Mouse (Mus musculus) embryonic facial prominence, embryonic 12.5 days (tissue): ENCODE measurements at regions not wholly inside any gene's neighbourhood (a gene's known extent, or its start where the extent isn't known, plus 50 kb on each side); places are given as distances from the start of the nearest gene placed in this dataset.

Experiments
- ATAC-seq: fragments of 200-750 bp; cut with Nextera tagmentation; 2 replicates; pipeline ENCODE4 v1.8.0; 2017; ENCODE audit not compliant: insufficient number of reproducible peaks, insufficient read depth, low FRiP score, low TSS enrichment
- H3K27ac ChIP-seq: fragments of 300-500 bp; sonication (generic); 2 replicates; pipeline ENCODE4 v1.5.1; 2016; ENCODE audit warnings: mild to moderate bottlenecking
- H3K27me3 ChIP-seq: fragments of 300-500 bp; sonication (generic); 2 replicates; pipeline ENCODE4 v1.6.1; 2016; ENCODE audit warnings: mild to moderate bottlenecking, moderate library complexity
- H3K36me3 ChIP-seq: fragments of 300-500 bp; sonication (generic); 2 replicates; pipeline ENCODE4 v1.6.1; 2016; ENCODE audit warnings: mild to moderate bottlenecking
- H3K4me1 ChIP-seq: fragments of 300-500 bp; sonication (generic); 2 replicates; pipeline ENCODE4 v1.6.1; 2016
- H3K4me2 ChIP-seq: fragments of 300-500 bp; sonication (generic); replicated peaks from 2 replicates; pipeline ENCODE4 v1.6.1; 2016; ENCODE audit warnings: mild to moderate bottlenecking, moderate library complexity
- H3K4me3 ChIP-seq: fragments of 300-500 bp; sonication (generic); 2 replicates; pipeline ENCODE4 v1.5.1; 2016; ENCODE audit warnings: mild to moderate bottlenecking
- H3K9ac ChIP-seq: fragments of 300-500 bp; sonication (generic); 2 replicates; pipeline ENCODE4 v1.6.1; 2016; ENCODE audit warnings: mild to moderate bottlenecking, moderate library complexity
- H3K9me3 ChIP-seq: fragments of 300-500 bp; sonication (generic); 2 replicates; pipeline ENCODE4 v1.6.1; 2016; ENCODE audit warnings: mild to moderate bottlenecking, moderate library complexity
- WGBS: fragments of 180-500 bp; shearing (Covaris S2); methylation state at CpG from one replicate; pipeline ENCODE4 v1.1.7; 2016; 5-methylcytosine and 5-hydroxymethylcytosine counted together

DNA sequence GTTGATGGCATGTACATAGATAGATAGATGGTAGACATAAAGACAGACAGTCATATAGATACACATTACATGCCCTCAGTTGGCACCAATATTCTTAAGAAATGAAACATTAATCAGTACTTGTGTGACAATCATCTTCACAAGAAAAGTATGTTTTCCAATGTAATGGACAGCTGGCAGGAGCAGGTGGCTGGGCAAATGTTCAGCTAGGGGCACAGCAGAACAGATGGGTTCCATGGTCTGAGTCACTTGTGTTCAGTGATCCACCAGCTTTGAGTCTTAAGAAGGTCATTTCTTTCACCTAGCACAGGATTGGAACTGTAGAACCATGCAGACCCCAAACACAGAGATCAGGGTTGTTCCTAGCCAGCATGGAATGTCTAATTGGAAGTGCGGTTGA is 2631.2 kb upstream of the 5930422O12Rik start:
- 96% methylated on average over 1 of the region's 1 CpGs for WGBS
- no peaks in the 10 kb centered on the region for H3K9me3 ChIP-seq

GRCm38 (mm10) chr8:30817028-30817427 is 2611.5 kb upstream of the 5930422O12Rik start:
- WGBS = 94% methylated on average over 5 of the region's 5 CpGs
- Histone ChIP-seq H3K4me2 (no peak overlapping the region), H3K9me3 (no peaks in the 10 kb centered on the region), H3K36me3 (no peaks in the 10 kb centered on the region), H3K27me3 (no peaks in the 10 kb centered on the region), H3K4me1 (no peaks in the 10 kb centered on the region), H3K4me3 (no peak overlapping the region), H3K27ac (no peak overlapping the region), H3K9ac (no peak overlapping the region)
- ATAC-seq = no peak

More for the DNA sequence above, 2631.2 kb upstream of the 5930422O12Rik start:
- Histone ChIP-seq H3K27me3 (no peaks in the 10 kb centered on the region), H3K4me2 (no peak overlapping the region), H3K4me1 (no peaks in the 10 kb centered on the region), H3K36me3 (no peaks in the 10 kb centered on the region), H3K27ac (no peak overlapping the region), H3K9ac (no peak overlapping the region), H3K4me3 (no peak overlapping the region)
- no peak for ATAC-seq

DNA sequence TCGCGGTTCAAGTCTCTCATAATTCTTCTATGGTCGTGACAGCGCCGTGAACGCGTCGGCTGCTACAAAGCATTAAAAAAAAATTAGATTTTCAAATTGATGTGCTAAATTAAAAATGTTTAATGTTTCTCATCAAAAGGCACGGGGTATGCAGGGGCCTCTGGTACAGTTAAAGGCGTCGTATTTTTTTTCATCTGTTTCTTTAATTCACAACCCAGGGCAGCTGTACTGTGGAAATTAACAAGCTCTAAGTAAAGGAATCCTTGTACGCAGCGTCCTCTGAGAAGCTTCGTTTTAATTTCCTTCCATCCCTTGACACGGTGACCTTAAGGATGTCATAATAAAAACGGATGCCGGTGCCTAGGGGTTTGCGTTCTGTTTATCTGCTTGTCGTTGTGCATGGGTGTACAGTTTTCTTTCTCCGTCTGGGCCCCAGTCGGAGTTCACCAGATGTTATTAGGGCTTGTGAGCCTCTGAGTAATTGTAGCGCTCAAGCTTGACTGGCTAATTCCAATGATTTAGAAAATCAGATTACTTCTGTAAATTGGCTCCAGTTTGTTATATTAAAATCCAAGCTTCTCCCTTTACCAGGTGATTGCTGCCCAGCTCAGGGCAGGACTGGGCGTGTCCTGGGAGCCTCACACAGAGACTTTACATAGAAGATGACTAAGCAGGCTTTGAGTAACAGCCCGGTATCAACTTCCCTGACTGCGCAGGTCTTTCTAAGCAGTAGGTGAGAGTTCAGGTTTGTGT is 2605.5 kb upstream of the 5930422O12Rik start:
- Histone ChIP-seq H3K27me3 (no peaks in the 10 kb centered on the region), H3K4me1 (peaks cover 6% of the 10 kb centered on the region; the same call in 1 of the 2 replicates), H3K9me3 (no peaks in the 10 kb centered on the region), H3K27ac (no peak overlapping the region), H3K36me3 (no peaks in the 10 kb centered on the region), H3K4me2 (peak overlapping the region; percentile 19; the same call in 1 of the 2 replicates), H3K9ac (no peak overlapping the region), H3K4me3 (no peak overlapping the region)
- 46% methylated on average over 25 of the region's 25 CpGs for WGBS
- peak; percentile 56; the same call in 1 of the 2 replicates for ATAC-seq

GRCm38 (mm10) chr8:30823588-30823938 is 2604.9 kb upstream of the 5930422O12Rik start:
- ATAC-seq = no peak
- 88% methylated on average over 11 of the region's 11 CpGs for WGBS

DNA sequence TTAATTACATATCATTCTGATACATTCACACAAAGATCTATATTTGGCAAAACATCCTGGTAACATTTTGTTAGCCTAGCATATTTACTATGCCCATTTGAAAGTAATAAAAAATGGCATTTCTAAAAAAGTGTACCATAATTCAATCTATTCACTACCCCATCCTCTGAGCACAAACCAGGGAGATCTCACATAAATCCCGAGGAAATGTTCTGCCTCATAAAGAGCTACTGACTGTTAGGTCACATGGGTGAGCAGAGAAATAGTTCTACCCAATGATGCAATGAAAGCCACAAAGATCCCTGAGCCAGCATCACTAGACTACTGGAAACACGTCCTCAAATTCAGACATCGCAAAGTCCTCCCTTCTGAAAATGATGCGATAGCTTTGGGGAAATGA is 2602.5 kb upstream of the 5930422O12Rik start:
- H3K27ac ChIP-seq = no peak overlapping the region
- H3K36me3 ChIP-seq = no peaks in the 10 kb centered on the region
- no peaks in the 10 kb centered on the region for H3K9me3 ChIP-seq
- WGBS = 83% methylated on average over 4 of the region's 4 CpGs
- no peak for ATAC-seq
- H3K4me3 ChIP-seq = no peak overlapping the region
- H3K4me1 ChIP-seq = peaks cover 6% of the 10 kb centered on the region; the same call in 1 of the 2 replicates
- no peak overlapping the region for H3K4me2 ChIP-seq
- no peaks in the 10 kb centered on the region for H3K27me3 ChIP-seq
- no peak overlapping the region for H3K9ac ChIP-seq

More at GRCm38 (mm10) chr8:30823588-30823938, 2604.9 kb upstream of the 5930422O12Rik start:
- H3K4me2 ChIP-seq = no peak overlapping the region; the same call in 1 of the 2 replicates
- H3K36me3 ChIP-seq = no peaks in the 10 kb centered on the region
- no peaks in the 10 kb centered on the region for H3K9me3 ChIP-seq
- H3K9ac ChIP-seq = no peak overlapping the region
- H3K27ac ChIP-seq = no peak overlapping the region
- H3K27me3 ChIP-seq = no peaks in the 10 kb centered on the region
- peaks cover 6% of the 10 kb centered on the region; the same call in 1 of the 2 replicates for H3K4me1 ChIP-seq
- no peak overlapping the region for H3K4me3 ChIP-seq

- H3K36me3 ChIP-seq = no peaks in the 10 kb centered on the region
- H3K27me3 ChIP-seq = no peaks in the 10 kb centered on the region
- no peak for ATAC-seq
- no peak overlapping the region for H3K27ac ChIP-seq
- H3K4me3 ChIP-seq = no peak overlapping the region
- H3K4me1 ChIP-seq = no peaks in the 10 kb centered on the region
- H3K4me2 ChIP-seq = no peak overlapping the region
- no peaks in the 10 kb centered on the region for H3K9me3 ChIP-seq
- no peak overlapping the region for H3K9ac ChIP-seq
- WGBS = 86% methylated on average over 8 of the region's 8 CpGs
Measured at GRCm38 (mm10) chr8:30838056-30838455, 2590.5 kb upstream of the 5930422O12Rik start.

GRCm38 (mm10) chr8:30840064-30840463 is 2588.4 kb upstream of the 5930422O12Rik start:
- H3K4me2 ChIP-seq = no peak overlapping the region
- no peak overlapping the region for H3K27ac ChIP-seq
- WGBS = 35% methylated on average over 8 of the region's 8 CpGs
- no peaks in the 10 kb centered on the region for H3K9me3 ChIP-seq
- no peaks in the 10 kb centered on the region for H3K36me3 ChIP-seq
- 0 out of 2 replicates have a peak, but pooled peaks have one; percentile 28 for ATAC-seq
- H3K9ac ChIP-seq = no peak overlapping the region
- H3K27me3 ChIP-seq = no peaks in the 10 kb centered on the region
- no peak overlapping the region for H3K4me3 ChIP-seq
- H3K4me1 ChIP-seq = no peaks in the 10 kb centered on the region

DNA sequence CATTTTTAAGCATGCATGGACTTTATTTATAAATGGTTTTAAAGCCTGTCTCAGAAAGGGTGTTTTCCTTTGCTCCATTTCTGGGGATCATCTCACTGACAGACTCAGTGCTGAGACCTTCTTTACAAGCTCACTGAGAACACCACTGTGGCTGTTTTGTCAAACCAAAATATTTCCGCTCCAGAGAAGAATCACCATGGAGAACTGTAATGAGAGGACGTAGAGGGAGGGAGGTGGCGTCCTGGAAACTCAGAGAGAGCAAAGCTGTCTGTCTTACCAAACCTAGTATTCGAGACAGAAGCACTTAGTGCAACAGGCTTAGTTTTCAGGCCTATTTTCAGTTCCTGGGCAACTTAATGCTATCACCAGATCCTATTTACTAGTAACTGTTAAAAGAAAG is 2565.5 kb upstream of the 5930422O12Rik start:
- ATAC-seq = no peak
- H3K4me3 ChIP-seq = no peak overlapping the region
- no peaks in the 10 kb centered on the region for H3K36me3 ChIP-seq
- no peak overlapping the region for H3K4me2 ChIP-seq
- no peaks in the 10 kb centered on the region for H3K9me3 ChIP-seq
- 50% methylated on average over 4 of the region's 4 CpGs for WGBS
- H3K4me1 ChIP-seq = no peaks in the 10 kb centered on the region
- no peak overlapping the region for H3K9ac ChIP-seq
- H3K27ac ChIP-seq = no peak overlapping the region
- H3K27me3 ChIP-seq = no peaks in the 10 kb centered on the region

- no peak overlapping the region for H3K9ac ChIP-seq
- no peaks in the 10 kb centered on the region for H3K27me3 ChIP-seq
- WGBS = 91% methylated on average over 11 of the region's 11 CpGs
- no peaks in the 10 kb centered on the region for H3K36me3 ChIP-seq
- no peak overlapping the region for H3K27ac ChIP-seq
- no peaks in the 10 kb centered on the region for H3K4me1 ChIP-seq
- no peak for ATAC-seq
- H3K4me2 ChIP-seq = no peak overlapping the region
- no peaks in the 10 kb centered on the region for H3K9me3 ChIP-seq
- no peak overlapping the region for H3K4me3 ChIP-seq
Measured at GRCm38 (mm10) chr8:30906044-30906695, 2522.3 kb upstream of the 5930422O12Rik start.

- Histone ChIP-seq H3K9ac (no peak overlapping the region), H3K9me3 (no peaks in the 10 kb centered on the region), H3K36me3 (no peaks in the 10 kb centered on the region), H3K27me3 (no peaks in the 10 kb centered on the region), H3K4me2 (no peak overlapping the region), H3K27ac (no peak overlapping the region), H3K4me1 (peaks cover 7% of the 10 kb centered on the region), H3K4me3 (no peak overlapping the region)
- 83% methylated on average over 5 of the region's 5 CpGs for WGBS
- ATAC-seq = no peak
Measured at GRCm38 (mm10) chr8:30913664-30914063, 2514.8 kb upstream of the 5930422O12Rik start.

GRCm38 (mm10) chr8:30915127-30915526 is 2513.4 kb upstream of the 5930422O12Rik start:
- no peak for ATAC-seq
- Histone ChIP-seq H3K27me3 (no peaks in the 10 kb centered on the region), H3K4me3 (no peak overlapping the region), H3K9me3 (no peaks in the 10 kb centered on the region), H3K27ac (no peak overlapping the region), H3K9ac (no peak overlapping the region), H3K36me3 (no peaks in the 10 kb centered on the region), H3K4me2 (peak overlapping the region; percentile 53; the same call in 1 of the 2 replicates), H3K4me1 (peaks cover 7% of the 10 kb centered on the region)
- WGBS = 69% methylated on average over 7 of the region's 7 CpGs
